Mouse (Mus musculus): Measurements from ENCODE around the gene Rgs17.

DNA sequence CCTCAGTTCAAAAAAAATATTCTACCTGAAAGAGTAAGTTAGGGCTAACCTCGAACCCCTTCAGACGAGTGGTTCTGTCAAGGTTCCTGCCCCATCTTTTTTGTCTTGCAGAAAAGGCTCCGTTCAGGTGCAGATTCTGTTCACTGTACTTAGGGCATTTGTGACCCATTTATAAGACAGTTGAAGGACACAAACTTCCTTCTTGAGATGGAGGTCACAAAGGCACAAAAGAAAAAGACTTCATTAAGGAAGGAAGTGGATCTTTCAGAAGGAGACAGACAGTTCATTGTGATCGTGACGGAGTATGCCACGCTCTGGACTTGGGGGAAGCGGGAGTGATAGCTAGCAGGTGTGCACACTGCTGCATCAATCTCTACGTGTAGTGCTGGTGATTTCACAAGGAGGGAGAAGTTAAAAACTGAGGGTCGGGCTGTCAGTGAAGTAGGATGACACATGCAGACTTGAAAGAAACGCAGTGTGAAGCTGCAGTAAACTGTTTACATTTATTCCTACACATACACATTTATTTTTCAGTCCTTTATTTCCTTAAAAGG is 64.1 kb downstream of the Rgs17 start:
- TF ChIP-seq POLR2AphosphoS2 (IDR thresholded peaks at IDR 0.05; ENCODE audit: insufficient read length, low read depth) (no peak), MYOD1 (IDR thresholded peaks at IDR 0.05; ENCODE audit: control insufficient read depth in 1 of 3, insufficient read length in 2 of 3, low read depth in 2 of 3) (no peak), POLR2A (IDR thresholded peaks at IDR 0.05; ENCODE audit: insufficient read length, low read depth) (no peak)
